In genomic region chr7:96152924-96153359, GRCm38 (mm10) we compare ENCODE assay signal across 8 mouse cellular contexts. TPM values are rescaled to one million over a fixed set of nuclear protein-coding genes. Genes with fewer than 3 reads are reported as not detected.
DNase-seq lines count a peak whose midpoint lies in the region; ATAC-seq and TF ChIP-seq lines count a peak whose summit lies in the region.

No protein-coding gene starts in this region.

- peak; percentile 80 for TF ChIP-seq EP300 in ES-Bruce4 (IDR thresholded peaks at IDR 0.05; ENCODE audit: insufficient read depth, low read depth, low read length)

- peak; percentile 96 for ATAC-seq in intestine, embryonic 14.5 days (replicated peaks; ENCODE audit: low FRiP score, low TSS enrichment, low read depth)
- peak; percentile 51; the same call in 1 of the 2 replicates for ATAC-seq in liver, embryonic 16.5 days (ENCODE audit: low read depth)
- ATAC-seq in neural tube, embryonic 14.5 days (ENCODE audit: low read depth) = peak; percentile 95

- no peak overlapping the region for H3K9ac ChIP-seq in ES-Bruce4 (ENCODE audit: low read depth, poor library complexity, severe bottlenecking)
- H3K9ac ChIP-seq in intestine, embryonic 14.5 days (ENCODE audit: low read length) = no peak overlapping the region
- no peak overlapping the region for H3K9ac ChIP-seq in liver, embryonic 16.5 days (ENCODE audit: low read depth, low read length)
- H3K9ac ChIP-seq in neural tube, embryonic 14.5 days (replicated peaks; ENCODE audit: low read depth, low read length) = no peak overlapping the region

- peak overlapping the region; percentile 3; the same call in 1 of the 2 replicates for H3K4me3 ChIP-seq in ES-Bruce4 (ENCODE audit: low read depth, low read length)
- H3K4me3 ChIP-seq in intestine, embryonic 14.5 days (ENCODE audit: low read depth, low read length) = peak overlapping the region; percentile 23; the same call in 1 of the 2 replicates
- 0 out of 2 replicates have a peak overlapping the region, but pooled peaks have one; percentile 16 for H3K4me3 ChIP-seq in liver, embryonic 16.5 days (ENCODE audit: low read depth, low read length)
- H3K4me3 ChIP-seq in neural tube, embryonic 14.5 days (ENCODE audit: low read depth, low read length) = peak overlapping the region; percentile 9; the same call in 1 of the 2 replicates

- no peaks in the 10 kb centered on the region for H3K4me1 ChIP-seq in ES-Bruce4 (ENCODE audit: control insufficient read depth, insufficient read depth, low read length)
- H3K4me1 ChIP-seq in intestine, embryonic 14.5 days (replicated peaks; ENCODE audit: control insufficient read depth, insufficient read depth, low read length) = no peaks in the 10 kb centered on the region
- no peaks in the 10 kb centered on the region for H3K4me1 ChIP-seq in liver, embryonic 16.5 days (ENCODE audit: control insufficient read depth, low read depth, low read length)
- H3K4me1 ChIP-seq in neural tube, embryonic 14.5 days (ENCODE audit: control insufficient read depth, insufficient read depth, low read length) = no peaks in the 10 kb centered on the region; the same call in 1 of the 2 replicates

- intact Hi-C loops in gastrocnemius, postnatal 14 days (cut with DNase I; ENCODE audit: low total_unique reads) = no loop called here

- no peak for TF ChIP-seq CTCF in ES-Bruce4 (IDR thresholded peaks at IDR 0.05; ENCODE audit: low read depth, low read length)

- peak; percentile 54 for DNase-seq in adrenal gland, postnatal 25 days
- peak; percentile 19 for DNase-seq in gastrocnemius, postnatal 14 days
- DNase-seq in intestine, embryonic 14.5 days (ENCODE audit: low spot score) = peak; percentile 80
- peak; percentile 49 to 69 for DNase-seq in urinary bladder, postnatal 4 days (ENCODE audit: low spot score in 2 of 2)
- DNase-seq in layer of hippocampus, adult 18-20 months (ENCODE audit: low spot score in 2 of 2) = no peak

- peak overlapping the region; percentile 40 for H3K4me2 ChIP-seq in intestine, embryonic 14.5 days (ENCODE audit: low read length)
- H3K4me2 ChIP-seq in liver, embryonic 16.5 days (ENCODE audit: low read depth, low read length) = peak overlapping the region; percentile 28; the same call in 1 of the 2 replicates
- H3K4me2 ChIP-seq in neural tube, embryonic 14.5 days (ENCODE audit: low read depth, low read length) = peak overlapping the region; percentile 46; the same call in 1 of the 2 replicates

- peak overlapping the region; percentile 52; the same call in 1 of the 2 replicates for H3K27ac ChIP-seq in ES-Bruce4 (ENCODE audit: insufficient read depth, low read length)
- no peak overlapping the region; the same call in 1 of the 2 replicates for H3K27ac ChIP-seq in intestine, embryonic 14.5 days (ENCODE audit: low read depth)
- no peak overlapping the region for H3K27ac ChIP-seq in liver, embryonic 16.5 days (ENCODE audit: low read length)
- H3K27ac ChIP-seq in neural tube, embryonic 14.5 days (ENCODE audit: low read depth, low read length) = 0 out of 2 replicates have a peak overlapping the region, but pooled peaks have one; percentile 18

- no peaks in the 10 kb centered on the region for H3K36me3 ChIP-seq in ES-Bruce4 (ENCODE audit: control insufficient read depth, insufficient read depth, low read length, poor library complexity, severe bottlenecking)
- H3K36me3 ChIP-seq in intestine, embryonic 14.5 days (ENCODE audit: control insufficient read depth, insufficient read depth, low read length) = no peaks in the 10 kb centered on the region
- no peaks in the 10 kb centered on the region for H3K36me3 ChIP-seq in liver, embryonic 16.5 days (ENCODE audit: control insufficient read depth, insufficient read depth)
- no peaks in the 10 kb centered on the region for H3K36me3 ChIP-seq in neural tube, embryonic 14.5 days (ENCODE audit: control insufficient read depth, insufficient read depth, low read length)

- H3K27me3 ChIP-seq in ES-Bruce4 (ENCODE audit: control insufficient read depth, insufficient read depth, low read length, poor library complexity, severe bottlenecking) = no peaks in the 10 kb centered on the region
- no peaks in the 10 kb centered on the region for H3K27me3 ChIP-seq in intestine, embryonic 14.5 days (replicated peaks; ENCODE audit: control insufficient read depth, insufficient read depth, low read length)
- H3K27me3 ChIP-seq in liver, embryonic 16.5 days (ENCODE audit: control insufficient read depth, insufficient read depth, low read depth, low read length) = no peaks in the 10 kb centered on the region
- no peaks in the 10 kb centered on the region for H3K27me3 ChIP-seq in neural tube, embryonic 14.5 days (ENCODE audit: control insufficient read depth, insufficient read depth, low read length)

- TF ChIP-seq POLR2A in ES-Bruce4 (IDR thresholded peaks at IDR 0.05; ENCODE audit: insufficient read depth, low read length) = no peak

- H3K9me3 ChIP-seq in ES-Bruce4 (replicated peaks; ENCODE audit: control insufficient read depth, insufficient read depth, low read length, poor library complexity, severe bottlenecking) = no peaks in the 10 kb centered on the region
- no peaks in the 10 kb centered on the region for H3K9me3 ChIP-seq in intestine, embryonic 14.5 days (ENCODE audit: control insufficient read depth, low read length)
- no peaks in the 10 kb centered on the region for H3K9me3 ChIP-seq in liver, embryonic 16.5 days (replicated peaks; ENCODE audit: control insufficient read depth, low read length)
- H3K9me3 ChIP-seq in neural tube, embryonic 14.5 days (ENCODE audit: control insufficient read depth, low read length) = no peaks in the 10 kb centered on the region

- 3% methylated on average over 10 of the region's 10 CpGs for WGBS in intestine, embryonic 14.5 days
- under 1% methylated on average over 10 of the region's 10 CpGs for WGBS in liver, embryonic 16.5 days (ENCODE audit: insufficient replicate concordance)
- WGBS in neural tube, embryonic 14.5 days = 0% methylated on average over 10 of the region's 10 CpGs

RNA-seq across cellular contexts. Expression of gene Tenm4, which starts 18.1 kb away (rescaled TPM):
- 4.6 and 4.8 TPM in 2 replicates for polyA plus RNA-seq in ES-Bruce4 (2011; ENCODE audit: insufficient read depth, insufficient read length, low read depth, missing spikeins)
- 10.8 and 17.0 TPM in 2 replicates for total RNA-seq in adrenal gland, postnatal 25 days (2021)
- total RNA-seq in gastrocnemius, postnatal 14 days (2021) = 1 to 10 TPM; 3.9 to 6.5 TPM
- 36.2 and 36.5 TPM in 2 replicates for polyA plus RNA-seq in intestine, embryonic 14.5 days (2014; fragmentation: Nextera tagmentation; extraction: Ambion mirVana)
- 1.8 and 2.4 TPM in 2 replicates for polyA plus RNA-seq in liver, embryonic 16.5 days (2015; fragmentation: Nextera tagmentation; extraction: Ambion mirVana)
- polyA plus RNA-seq in neural tube, embryonic 14.5 days (2014; fragmentation: Nextera tagmentation; extraction: Ambion mirVana) = 50.0 and 54.8 TPM in 2 replicates
- total RNA-seq in layer of hippocampus, adult 18-20 months (2021) = 100 to 1,000 TPM; 107 to 108 TPM

Comparison
In these comparisons a context has a peak if more than half of its experiments do, and no peak if none do; other contexts are left out.
1. H3K27ac ChIP-seq: peak in ES-Bruce4 (single experiment) and neural tube, embryonic 14.5 days (single experiment); none in intestine, embryonic 14.5 days (single experiment) and liver, embryonic 16.5 days (single experiment).
2. DNase-seq: peak in adrenal gland, postnatal 25 days (single experiment), gastrocnemius, postnatal 14 days (single experiment), intestine, embryonic 14.5 days (single experiment) and urinary bladder, postnatal 4 days (2 of 2); none in layer of hippocampus, adult 18-20 months (0 of 2).
3. Peak in every context shown above with its lines, with median percentiles within 50 percentile points of each other: H3K4me3 ChIP-seq, ATAC-seq and H3K4me2 ChIP-seq.